Mouse (Mus musculus): ENCODE results near the gene Sec22c.

Gene Sec22c

GRCm38 (mm10) chr9:121704646-121705625, at the start of gene Sec22c:
Sec22c (minus strand) TSS chr9:121705490.
- peak; percentile 78 for DNase-seq

DNA sequence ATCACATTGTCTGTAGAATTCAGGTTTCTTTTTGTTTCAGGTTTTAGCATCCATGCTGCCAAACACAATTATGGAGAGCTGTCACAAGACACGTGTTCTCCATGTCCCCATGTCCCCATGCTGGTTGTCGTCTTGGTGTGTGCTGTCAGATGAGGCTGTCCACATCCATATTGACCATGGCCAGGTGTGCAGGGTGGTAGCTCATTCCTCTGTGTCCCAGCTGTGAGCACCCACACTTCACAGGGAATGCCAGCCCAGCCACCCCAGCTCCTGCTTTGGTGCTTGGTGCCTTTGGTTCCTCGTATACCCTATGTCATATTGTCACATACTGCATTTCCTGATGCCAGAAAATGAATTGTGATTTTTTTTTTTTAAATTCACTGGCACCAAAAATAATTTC, 49.3 kb upstream of the Sec22c start:
- no peak for DNase-seq

DNA sequence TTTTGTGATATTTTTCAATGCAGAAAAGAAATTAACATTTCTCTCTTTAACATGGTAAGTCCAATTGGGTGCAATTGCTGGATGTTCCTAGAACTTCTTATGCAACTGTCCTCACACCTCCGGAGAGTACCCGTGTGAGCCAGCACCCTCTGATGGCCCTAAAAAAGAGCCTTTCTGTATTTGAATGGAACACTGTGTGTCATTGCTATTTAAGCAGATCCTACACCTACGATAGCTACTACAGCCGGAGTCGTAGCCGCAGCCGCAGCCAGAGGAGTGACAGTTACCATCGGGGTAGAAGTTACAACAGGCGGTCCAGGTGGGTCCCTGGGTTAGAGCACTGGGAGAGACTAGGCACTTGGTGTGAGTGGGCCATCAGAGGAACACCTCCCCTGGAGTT, 47.5 kb upstream of the Sec22c start:
- no peak for DNase-seq

GRCm38 (mm10) chr9:121744051-121744450, 38.8 kb upstream of the Sec22c start:
- no peak for DNase-seq

- DNase-seq: no peak
Observed at GRCm38 (mm10) chr9:121741168-121741567, 35.9 kb upstream of the Sec22c start.

DNA sequence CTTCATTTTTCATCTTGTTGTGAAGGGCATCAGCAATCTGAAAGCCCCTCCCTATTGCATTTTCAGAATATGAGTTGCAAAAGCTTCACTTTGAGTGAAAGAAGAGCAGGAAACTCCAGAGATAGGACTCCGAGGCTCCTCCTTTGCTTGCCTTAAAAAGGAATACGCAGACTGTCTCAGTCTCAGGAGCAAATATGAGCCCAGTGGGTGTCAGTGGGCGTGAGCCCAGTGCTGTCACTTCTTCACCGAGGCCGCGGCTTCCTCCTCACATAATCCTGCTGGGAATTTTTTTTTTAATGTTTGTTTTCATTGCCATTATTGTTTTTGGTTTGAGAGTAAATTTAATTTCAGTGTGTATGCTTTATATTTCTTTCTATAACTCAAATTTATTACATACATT, 35.2 kb upstream of the Sec22c start:
- no peak for DNase-seq

DNA sequence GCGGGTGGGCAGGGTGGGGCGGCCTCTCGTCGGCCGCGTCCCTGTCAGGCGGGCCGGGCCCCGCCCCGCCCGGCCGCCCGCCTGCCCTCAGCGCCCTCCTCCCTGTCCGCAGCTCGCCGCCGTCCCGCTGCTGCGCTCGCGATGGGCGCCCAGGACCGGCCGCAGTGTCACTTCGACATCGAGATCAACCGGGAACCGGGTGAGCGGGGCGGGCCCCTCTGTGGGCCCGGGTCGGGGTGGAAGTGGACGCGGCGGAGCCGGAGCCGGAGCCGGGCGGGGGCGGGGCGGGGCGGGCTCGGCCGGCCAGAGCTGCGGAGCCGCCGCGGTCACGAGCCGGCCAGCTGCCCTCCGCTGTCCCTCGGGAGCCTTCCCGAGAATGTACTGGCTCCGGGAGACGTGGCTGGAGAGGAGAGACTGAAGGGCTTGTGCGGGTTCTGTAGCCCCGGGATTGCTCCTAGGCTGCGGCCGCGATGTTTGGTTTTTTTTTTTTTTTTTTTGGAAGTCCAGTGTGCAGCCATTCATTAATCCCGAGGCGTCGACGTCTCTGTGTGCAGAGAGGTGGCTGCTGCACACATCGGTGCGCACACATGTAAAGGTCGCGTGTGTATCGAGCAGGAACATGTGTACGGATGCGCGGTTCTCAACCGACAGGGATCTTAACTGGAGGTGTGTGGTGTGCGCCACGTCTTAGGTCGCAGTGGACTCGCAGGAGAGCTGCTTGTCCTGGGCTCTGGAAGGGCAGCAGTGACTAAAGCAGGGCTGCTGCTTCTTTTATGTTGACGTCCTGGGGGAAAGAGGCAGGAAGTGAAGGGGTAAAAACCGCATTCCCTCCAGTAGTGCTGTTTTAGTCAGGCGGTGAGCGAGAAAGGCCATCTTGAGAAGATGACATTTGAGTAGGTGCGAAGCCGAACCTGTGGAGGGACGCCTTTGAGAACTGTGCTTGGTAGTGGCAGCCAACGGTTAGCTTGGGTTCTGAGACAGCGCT, 14.3 kb upstream of the Sec22c start:
- no peak for DNase-seq

- peak; percentile 94 for DNase-seq
Observed at GRCm38 (mm10) chr9:121718792-121719318, 13.6 kb upstream of the Sec22c start, which contains the start of gene Nktr. Nktr (plus strand) TSS chr9:121719169.

GRCm38 (mm10) chr9:121718070-121718705, 12.9 kb upstream of the Sec22c start:
- no peak for DNase-seq

DNA sequence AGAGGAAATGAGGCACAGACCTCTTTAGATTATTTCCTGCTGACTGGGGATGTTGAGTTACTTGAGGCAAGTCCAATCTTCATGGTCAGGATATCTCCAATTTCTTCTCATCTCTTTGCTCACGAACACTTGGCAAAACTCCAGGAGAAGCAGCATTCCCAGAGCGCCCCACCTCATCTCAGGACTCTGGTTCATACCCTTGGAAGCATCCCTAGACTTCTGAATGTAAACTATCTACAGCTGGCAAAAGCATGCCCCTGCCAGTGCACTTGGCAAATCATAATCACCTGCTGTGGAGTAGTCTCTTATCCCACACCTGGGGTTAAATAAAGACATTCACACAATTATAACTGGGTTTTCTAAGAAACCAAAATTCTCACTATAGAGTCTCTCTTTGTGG, 11.8 kb upstream of the Sec22c start:
- DNase-seq: no peak

DNA sequence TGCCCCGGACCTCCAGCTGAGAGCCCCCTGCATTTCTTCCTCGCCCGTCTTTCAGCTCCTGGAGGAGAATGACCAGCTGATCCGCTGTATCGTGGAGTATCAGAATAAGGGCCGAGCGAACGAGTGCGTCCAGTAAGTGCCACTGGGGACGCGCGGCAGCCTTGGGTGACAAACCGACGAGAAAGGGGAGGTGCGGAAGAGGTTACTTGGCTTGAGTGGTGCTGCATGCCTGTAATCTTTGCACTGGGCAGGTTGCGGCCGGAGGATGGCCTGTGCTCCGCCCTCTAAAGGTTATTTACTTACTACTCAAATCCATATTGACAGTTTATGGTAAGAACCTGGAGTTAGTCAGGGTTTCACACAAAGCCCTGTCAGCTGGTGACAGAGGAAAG, 5.3 kb upstream of the Sec22c start:
- DNase-seq: no peak

DNA sequence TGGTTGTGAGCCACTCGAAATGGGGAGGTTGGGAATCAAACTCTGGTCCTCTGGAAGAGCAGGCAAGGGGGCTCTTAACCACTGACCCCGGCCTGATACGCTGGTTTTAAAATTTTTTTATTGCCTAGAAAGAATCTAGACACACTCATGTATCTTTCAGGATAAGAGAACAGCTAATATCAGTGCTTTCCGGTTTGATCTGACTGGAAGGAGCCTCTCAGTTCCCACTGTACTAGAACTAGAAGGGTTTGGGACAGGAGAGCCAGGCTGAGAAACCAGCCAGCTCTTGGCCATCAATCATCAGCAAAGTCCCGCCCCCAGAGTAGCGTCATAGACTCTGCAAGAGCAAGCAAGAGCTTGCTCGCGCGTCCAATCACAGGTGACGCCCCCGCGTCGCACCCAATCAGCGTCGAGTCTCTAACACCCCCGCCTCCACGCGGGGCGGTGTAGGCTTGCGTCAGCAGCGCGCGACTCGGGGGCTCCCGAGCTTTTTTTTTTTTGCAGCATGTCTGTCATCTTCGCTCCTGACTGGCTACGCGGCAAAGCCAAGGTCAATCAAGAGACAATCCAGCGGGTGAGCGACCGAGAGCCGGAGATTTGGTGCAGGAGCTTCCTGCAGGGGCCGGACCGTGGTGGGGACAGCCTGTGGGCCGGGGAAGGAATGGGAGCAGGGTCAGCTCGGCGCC, 4.8 kb upstream of the Sec22c start, which contains the start of gene Ss18l2:
Gene Ss18l2, plus strand, starts transcription at position 432 of the 686 bp plus-strand sequence.
- peak; percentile 95 for DNase-seq

- no peak for DNase-seq
Observed at GRCm38 (mm10) chr9:121708506-121709486, 3.5 kb upstream of the Sec22c start.

DNA sequence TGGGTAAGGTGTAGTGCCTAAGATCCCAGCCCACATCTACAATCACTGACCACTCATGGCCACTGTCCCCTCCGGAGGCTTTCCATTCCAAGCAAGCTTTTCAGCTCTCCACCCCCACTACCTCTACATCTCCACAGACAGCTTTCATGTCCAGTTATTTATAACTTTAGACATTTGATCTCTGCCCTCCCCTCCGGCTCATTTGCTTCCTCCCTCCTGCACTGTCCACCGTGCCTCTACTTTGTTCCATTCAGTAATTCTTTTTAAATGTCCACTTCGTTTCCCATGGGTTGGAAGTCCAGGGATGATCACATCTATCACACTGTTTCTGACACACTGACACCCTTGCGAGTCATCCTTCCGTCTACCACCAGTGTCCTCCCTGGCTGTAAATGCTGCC, 2.5 kb upstream of the Sec22c start:
- DNase-seq: no peak

DNA sequence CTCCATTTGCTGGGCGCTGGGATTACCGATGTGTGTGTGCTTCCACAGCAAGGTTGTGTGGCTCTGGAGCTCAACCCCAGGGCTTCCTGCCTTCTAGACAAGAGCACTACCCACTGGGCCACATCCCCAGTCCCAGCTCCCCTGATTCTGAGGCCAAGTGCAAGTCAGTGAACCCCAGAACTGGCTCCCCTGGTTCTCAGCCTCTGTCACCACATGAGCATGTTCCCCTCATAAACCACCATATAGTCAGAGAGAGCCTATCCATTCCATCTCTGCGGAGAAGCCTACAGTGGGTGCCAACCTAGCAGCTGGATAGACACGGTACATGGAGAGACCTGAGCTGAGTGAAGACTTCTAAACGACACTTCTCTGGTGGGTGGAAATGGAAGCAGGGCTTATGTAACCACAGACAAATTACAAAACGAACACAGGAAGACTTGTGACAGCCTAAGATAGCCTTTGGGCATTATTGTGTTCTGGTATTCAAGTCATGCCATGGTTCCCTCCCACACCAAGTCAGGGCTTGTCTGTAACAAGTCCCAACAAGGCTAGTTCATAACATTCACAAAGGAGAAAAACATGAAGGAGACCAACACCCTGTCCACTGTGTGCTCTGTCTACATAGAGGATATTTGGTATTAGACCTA, 862 bp upstream of the Sec22c start:
- no peak for DNase-seq

DNA sequence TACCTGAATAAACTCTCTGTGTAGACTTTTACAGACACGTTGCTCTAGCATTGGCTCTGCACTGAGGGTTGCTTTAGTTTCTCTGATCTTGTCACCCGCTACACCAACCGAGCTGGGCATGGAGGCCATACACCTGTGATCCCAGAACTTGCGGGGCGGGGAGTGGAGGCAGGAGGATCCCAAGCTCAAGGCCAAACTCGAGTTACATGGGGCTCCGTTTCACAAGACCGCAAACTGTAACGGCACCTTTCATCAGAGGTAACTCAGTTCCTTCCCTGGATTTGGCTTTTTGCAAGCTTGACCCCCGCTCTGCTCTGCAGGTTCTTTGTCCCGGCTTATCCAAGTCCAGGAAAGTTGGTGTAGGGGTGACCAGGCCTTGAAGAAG, 1.0 kb downstream of the Sec22c start:
- no peak for DNase-seq

- peak; percentile 73 for DNase-seq
Observed at GRCm38 (mm10) chr9:121697150-121698049, 7.9 kb downstream of the Sec22c start.

DNA sequence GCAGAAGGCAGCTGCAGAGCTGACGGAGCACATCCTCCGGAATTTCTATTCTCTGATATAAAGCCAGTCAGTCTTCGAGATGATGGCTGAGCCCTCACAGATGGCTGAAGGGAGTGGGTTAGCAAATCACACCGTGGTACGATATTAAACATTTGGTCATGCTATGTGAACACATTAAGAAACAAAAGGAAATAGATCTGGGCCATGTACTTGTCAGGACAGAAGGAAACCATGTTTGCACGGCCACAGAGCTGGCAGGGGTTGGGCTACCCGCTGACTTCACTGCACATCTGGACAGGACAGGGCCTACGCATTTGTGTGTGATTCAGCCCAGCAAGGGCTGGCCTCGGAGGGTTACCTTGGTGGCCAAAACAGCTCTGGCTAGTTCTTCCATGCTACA, 8.7 kb downstream of the Sec22c start:
- no peak for DNase-seq

GRCm38 (mm10) chr9:121694736-121695135, 10.6 kb downstream of the Sec22c start:
- no peak for DNase-seq
